Mouse (Mus musculus) thymus, postnatal 4 days (tissue): ENCODE measurements around the gene Mpv17.

Experiments used
- DNase-seq: peaks from one replicate; pipeline ENCODE4 v3.0.0; 2021

Mpv17 gene

DNA sequence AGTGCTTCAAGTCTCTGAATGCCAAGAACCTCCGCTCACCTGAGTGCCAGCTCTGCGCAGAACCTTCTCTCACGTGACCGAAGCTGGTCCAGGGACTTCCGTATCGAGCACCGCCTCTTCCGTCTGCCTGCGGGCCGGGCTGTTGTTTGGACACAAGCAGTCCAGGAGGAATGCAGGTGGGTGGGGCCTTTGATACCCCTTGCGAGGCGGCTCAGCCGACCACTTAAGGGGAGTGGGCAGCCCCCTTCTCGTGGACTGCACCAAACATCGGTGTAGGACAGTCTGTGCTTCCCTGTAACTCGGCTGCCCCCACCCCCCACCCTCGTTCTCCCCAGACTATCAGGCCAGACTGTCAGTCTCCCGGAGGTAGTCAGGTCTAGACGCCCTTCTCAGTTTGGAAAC, at the start of gene Mpv17:
Gene Mpv17, minus strand, starts transcription at position 100 of the 402 bp plus-strand sequence.
- peak; percentile 77 for DNase-seq

DNA sequence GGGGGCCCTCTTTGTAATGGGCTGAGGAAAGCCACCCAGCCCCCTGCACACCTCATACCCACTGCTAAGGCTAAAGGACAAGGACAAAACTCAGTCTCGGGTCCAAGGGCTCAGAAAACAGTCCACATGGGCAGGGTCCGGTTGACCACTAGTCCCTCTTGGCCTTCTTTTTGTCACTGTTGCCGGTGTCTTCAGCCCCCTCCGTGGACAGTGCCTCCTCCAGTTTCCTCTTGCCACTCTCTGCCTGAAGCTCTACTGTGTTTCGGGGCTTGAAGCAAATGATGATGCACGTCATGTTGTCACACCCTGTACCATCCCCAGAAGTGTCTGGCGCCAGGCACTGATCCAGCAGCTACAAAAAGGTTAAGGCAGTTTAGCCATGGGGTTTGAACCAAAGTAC, 48.9 kb upstream of the Mpv17 start:
- DNase-seq: no peak

DNA sequence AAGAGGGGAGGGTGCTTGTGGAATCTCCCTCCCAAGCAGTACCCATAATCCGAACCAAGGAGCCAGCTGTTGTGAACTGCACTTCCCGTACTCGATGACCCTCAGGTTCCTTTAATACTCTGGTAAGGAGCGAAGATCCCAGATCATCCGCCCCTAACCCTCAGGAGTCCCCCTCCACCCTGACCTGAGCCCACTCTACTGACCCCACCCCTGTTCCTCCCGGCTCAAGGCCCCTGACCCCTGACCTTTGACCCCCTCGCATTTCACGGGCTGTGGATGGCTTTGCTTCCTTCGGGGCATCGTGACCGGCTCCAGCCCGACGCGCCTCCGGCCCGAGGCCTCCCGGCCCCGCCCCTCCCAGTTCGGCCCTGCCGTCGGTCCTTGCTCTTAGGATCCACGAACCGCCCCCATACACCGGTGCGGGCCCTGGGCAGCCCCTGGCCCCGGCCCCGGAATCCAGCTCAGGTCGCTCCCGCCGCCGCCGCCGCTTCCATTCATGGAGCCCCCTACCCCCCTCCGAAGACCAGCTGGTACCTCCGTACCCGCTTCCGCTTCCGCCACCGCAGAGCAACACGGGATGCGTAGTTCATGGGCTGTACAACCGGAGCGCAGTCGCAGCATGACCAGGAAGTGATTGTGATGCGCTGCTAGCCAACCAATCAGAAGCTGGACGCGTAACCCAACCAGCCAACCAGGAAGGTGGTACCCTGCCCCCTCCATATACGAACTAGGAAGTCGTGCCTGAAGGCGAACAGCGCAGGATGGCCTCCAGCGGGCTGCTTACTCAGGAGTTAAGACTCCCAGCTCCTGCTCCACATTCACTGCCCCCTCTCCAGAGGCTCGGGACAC, 47.9 kb upstream of the Mpv17 start, which contains the start of gene Zfp513:
Gene Zfp513, minus strand, starts transcription at position 562 of the 849 bp plus-strand sequence.
- DNase-seq: peak; percentile 91

DNA sequence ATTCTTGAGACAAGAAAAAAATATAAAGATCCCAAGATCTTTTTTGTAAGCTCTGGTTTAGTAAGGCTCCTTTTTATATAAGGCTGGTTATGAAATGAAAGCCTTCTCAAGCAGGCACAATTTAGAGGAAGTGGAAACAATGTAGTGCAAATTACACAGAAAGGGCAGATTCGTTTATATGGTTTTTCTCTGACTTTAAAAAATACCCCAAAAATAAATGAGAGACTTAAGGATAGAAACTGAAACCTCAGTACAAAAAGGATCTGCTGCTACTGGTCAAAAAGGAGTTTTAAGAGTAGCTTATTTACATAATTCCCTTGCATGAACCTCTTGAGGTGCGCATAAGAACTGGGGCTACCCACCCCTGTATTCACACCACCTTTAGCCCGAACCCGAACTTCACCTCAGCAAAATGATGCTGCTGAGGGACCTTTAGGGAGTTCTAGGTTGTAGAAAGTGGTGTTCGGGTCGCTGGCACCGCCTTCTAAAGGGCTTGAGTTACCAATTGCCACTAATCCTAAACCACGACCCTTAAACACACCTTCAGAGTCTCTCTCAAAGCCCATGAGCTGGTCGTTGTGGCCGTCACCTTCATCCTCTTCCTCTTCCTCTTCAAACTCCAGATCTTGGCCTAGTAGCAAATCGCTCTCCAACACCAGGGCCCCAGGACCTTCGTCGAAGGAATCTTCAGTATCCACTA, 47.1 kb upstream of the Mpv17 start:
- DNase-seq: no peak

DNA sequence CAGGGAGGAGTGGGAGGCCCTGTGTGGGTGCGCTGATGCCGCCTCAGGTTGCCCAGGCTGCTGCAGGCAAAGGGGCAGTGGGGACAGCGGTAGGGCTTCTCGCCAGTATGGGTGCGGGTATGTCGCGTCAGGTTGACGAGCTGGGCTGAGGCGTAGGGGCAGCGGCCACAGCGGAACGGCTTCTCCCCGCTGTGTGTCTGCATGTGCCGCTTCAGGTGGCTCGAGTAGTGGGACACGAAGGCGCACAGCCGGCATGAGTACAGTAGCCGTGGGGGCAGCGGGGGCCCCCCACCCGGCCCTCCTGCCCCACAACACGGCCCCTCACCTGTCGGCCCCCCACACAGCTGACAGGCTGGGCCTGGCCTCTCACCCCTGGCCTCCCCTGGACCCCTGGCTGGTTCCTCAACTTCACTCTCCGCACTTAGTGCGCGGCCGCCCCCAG, 46.3 kb upstream of the Mpv17 start:
- peak; percentile 40 for DNase-seq

DNA sequence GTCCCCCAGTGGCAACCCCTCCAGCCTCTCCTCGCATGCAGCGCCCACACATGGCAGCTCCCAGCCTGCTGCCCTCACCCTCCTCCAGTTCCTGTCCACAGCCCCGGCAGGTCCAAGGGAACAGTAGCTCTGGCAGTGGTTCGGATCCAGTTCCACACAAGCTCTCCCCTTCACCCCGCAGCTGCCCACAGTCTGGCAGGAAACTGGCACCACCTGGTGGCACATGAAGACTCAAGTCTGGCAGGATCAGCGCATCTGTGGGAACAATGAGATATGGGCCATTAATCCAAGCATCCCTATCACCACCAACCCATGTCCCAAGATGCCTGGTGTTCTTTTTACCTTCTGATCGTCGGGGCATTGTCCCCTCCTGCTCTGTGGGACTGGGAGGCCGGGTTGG, 45.8 kb upstream of the Mpv17 start:
- DNase-seq: peak; percentile 48

DNA sequence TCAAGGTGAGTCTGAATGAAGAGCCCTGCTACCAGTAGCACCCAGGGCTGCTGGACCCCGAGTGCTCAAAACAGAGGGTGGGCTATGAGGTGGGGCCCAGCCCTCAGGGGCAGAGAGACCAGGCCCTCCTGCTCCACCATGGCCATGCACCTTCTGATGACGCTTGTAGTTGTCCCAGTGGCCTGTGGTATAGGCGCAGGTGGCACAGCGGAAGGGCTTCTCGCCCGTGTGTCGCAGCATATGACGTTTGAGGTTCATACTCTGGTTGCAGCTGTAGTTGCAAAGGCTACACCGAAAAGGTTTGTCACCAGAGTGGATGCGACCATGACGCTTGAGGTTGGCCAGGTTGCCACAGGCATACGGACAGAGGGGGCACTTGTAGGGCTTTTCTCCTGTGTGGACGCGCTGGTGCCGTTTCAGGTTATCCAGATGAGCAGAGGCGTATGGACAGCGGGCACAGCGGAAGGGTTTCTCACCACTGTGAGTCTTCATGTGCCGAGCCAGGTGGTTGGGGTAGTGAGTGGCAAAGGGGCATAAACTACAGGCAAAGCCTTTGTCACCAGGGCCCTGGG, 45.4 kb upstream of the Mpv17 start:
- no peak for DNase-seq

DNA sequence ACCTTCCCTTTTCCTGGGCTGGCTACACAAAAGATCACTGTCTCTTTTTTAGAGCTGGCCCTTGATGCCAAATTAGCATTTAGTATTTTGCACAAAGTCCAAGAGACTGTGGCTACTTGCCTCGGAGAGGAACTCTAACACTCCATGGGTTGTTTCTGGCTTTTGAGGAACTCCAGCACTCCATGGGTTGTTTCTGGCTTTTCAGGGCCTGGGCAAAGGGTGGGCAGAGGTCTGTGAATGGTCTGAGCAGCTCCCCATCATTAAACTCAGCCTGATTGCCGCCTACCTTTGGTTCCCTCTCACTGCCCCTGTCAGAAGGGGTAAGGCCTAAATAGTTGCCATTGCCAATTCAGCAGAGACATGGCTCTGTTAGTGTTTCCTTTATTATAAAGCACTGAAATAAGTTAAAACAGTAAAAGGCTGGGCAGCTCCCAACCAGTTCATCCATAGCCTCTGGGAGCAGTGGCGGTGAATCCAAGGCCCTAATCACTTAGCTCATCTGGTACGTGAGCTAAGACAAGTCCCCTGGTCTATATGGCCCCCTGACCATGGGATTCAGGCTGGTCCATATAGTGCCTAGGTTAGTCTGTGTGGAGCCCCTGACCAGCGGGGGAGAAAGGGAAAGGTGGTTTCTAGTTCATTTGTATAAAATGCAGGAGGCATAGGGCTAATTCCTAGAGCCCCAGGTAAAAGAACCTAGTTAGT, 44.7 kb upstream of the Mpv17 start:
- no peak for DNase-seq

DNA sequence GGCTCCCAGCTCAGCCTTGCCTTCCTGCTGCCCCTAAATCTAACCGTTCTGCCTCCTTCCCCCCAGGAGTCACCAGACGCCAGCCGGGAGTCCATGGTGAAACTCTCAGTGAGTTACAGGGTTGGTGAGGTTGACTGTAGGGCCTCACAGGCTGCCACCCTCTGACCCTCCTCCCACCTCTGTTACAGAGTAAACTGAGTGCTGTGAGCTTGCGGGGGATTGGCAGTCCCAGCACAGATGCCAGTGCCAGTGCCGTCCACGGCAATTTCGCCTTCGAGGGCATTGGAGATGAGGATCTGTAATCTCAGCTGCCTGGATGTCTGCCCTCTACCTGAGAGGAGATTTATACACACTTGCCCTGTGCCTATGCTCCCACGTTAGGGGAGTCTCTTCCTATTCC, 44.1 kb upstream of the Mpv17 start:
- DNase-seq: no peak

DNA sequence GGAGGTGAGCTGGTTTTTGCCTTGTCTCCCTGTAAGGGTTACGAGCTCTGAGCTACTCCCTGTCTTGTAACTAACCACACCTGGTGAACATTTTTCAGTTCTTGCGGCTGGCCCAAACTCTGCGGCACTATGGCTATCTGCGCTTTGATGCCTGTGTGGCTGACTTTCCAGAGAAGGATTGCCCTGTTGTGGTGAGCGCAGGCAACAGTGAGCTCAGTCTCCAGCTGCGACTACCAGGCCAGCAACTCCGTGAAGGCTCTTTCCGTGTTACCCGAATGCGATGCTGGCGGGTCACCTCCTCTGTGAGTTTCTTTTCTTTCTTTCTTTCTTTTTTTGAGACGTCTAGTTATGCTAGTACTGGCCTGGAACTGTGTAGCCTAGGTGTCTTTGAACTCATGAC, 43.0 kb upstream of the Mpv17 start:
- DNase-seq: no peak

DNA sequence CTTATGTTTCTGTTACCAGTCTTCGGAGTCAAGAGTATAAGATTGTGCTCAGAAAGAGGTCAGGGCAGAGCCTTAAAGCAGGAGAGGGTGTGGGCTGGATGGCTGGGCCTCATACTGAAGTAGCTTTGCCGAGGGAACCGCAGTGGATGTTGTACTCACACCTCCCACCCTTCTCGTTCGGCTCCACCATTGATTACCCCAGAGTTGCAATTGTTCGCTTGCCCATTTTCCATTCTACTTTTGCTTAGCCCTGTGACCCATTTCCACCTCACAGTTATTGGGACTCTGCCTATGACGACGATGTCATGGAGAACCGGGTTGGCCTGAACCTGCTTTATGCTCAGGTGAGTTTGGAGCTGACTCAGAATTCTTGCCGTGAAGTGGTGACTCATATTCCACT, 42.2 kb upstream of the Mpv17 start:
- no peak for DNase-seq

DNA sequence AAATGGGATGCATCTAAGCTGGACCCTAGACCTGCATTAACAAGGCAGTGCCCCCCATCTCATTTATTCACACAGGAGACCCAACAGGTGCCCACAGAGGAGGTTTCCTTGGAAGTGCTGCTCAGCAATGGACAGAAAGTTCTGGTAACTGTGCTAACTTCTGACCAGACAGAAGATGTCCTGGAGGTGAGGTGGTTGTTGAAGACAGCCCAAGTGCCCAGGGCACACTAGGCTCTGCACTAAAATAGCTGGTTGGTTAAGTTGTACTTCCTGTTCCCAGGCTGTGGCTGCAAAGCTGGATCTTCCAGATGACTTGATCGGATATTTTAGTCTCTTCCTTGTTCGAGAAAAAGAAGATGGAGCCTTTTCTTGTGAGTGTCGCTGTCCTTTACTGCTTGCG, 41.6 kb upstream of the Mpv17 start:
- no peak for DNase-seq

DNA sequence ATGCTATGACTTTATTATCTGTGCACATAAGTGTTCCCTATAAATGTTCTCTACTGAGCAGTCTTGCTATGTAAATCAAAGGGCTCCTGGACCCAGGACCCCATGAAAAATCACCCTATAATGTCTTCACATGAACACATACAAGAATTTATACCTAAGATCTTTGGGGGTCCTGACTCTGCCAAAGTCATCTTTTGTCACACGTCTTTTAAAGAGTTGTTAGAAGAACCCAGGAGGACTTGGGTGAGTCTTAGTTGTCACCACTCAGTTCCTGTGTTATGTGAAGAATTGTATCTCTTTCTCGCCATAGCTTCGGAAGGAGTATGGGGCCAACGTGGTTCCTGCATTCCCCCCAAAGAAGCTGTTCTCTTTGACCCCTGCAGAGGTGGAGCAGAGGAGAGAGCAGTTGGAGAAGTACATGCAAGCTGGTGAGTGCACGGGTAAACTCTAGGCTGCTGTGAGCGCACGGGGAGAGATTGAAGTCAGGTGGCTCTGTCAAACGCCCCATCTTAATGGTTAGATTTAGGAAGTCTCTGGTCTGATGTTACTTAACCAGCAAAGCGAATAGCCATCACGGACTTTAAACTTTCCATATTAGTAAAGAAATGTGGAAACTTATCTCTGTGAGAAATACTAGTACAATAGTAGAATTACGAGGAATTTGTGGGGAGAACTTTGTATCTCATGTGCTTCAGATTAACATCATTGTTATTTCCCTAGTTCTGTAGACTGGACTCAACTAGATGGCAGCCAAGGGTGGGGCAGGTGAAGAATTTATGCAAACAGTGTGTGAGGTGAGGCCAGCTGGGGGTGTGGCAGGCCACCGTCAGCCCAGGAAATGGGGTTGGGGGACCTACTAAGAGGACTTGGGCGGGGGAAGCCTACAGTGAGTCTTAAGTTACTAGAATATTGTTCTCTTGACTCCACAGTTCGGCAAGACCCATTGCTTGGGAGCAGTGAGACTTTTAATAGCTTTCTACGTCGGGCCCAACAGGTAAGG, 40.7 kb upstream of the Mpv17 start:
- no peak for DNase-seq

DNA sequence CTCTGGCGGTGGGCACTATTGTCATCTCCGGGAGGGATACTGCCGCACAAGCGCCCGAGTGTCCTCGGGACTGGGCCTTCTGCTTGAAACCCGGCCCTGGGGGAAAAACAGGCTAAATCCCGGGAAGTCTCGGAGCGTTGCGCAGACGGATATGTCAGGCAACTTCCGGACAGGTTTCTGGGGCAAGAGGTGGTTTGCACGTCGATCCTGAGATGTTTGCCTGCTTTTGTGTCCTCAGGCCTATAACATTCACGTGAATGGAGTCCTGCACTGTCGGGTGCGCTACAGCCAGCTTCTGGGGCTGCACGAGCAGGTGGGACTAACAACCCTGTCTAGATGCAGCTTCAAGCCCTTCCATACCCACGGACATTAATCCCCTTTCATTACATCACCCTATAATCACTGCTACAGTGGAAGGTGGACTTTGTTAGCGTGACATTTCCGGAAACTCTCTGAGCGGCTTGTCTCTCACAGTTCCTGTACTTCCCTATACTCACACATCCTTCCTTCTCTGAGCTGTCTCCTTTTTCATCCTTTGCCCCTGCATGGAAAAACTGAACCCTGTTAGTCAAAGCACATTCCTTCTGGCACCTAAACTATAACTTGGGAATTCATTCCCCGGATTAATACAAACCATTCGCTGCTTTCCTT, 39.7 kb upstream of the Mpv17 start:
- DNase-seq: no peak

DNA sequence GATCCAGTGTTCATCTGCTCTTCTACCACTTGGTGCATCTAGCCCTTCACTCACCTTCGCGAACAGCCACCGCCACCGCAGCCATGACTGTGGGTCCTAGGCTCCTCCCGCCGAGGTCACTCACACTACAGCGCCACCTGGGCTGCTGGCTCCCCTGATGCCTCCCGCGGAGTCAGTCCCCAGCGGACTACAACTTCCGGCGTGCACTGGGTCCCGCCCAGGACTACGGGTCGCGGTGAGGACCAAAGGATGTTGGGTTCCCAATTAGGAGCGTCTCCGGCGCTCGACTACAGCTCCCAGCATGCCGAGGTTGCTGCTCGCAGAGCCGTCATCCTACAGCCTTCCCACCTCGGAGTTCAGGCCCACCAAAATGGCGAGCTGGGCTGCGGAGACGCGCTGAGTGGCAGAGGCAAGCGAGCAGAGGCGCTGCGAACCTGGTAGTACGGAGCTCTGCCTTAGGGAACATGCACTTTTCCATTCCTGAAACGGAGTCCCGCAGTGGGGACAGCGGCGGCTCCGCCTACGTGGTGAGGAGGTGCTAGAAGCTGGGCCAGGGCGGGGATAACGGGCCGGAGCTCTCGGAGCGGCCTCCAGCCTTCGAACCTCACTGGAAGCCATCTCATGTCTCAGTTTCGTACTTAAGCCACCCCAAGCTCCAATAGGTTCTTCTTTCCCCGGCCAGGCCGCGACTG, 39.0 kb upstream of the Mpv17 start, which contains the start of the genes Snx17 and Eif2b4:
Gene Snx17, plus strand, starts transcription at position 289 of the 692 bp plus-strand sequence.
Gene Eif2b4, minus strand, starts transcription at position 492 of the 692 bp plus-strand sequence.
- DNase-seq: peak; percentile 99

DNA sequence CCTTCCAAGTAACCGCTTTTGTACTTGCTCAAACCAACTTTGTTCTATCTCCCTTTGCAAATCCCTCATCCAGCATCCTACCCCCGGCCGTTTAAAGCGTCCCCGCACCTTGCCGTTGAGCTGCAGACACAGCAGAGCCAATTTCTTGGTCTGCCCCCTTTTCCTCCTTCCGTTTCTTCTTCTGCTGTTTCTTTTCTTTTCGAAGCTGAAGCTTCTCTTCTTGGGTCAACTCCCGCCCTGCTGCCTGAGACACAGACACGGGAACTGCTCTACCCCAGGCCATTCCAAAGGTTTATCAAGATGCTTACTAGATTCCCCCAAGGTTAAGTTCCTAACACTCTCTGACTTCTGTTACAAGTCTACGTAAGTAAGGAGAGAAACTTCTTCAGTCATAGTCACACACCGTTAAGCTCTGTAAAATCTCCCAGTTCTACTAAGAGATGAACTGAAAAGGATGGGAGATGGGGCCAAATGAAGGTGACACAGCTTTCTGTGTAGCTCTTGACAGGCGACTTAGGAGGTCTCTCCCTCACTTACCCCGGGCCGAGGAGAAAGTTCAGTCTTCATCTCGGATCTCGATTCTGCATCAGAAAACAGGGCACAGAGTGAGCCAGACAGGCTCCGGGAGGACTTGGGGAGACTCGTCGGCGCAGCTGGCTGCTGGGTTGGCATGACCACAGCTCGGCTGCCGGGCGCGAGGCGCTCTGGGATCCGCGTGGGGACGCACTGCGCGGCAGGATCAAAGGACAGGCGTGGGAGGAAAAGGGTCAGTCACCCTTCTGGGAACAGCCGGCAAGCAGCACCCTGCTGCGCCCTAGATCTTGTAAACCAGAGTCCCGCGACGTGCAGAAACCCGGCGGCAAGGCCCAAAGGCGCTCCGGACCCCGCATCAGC, 38.2 kb upstream of the Mpv17 start:
- no peak for DNase-seq

DNA sequence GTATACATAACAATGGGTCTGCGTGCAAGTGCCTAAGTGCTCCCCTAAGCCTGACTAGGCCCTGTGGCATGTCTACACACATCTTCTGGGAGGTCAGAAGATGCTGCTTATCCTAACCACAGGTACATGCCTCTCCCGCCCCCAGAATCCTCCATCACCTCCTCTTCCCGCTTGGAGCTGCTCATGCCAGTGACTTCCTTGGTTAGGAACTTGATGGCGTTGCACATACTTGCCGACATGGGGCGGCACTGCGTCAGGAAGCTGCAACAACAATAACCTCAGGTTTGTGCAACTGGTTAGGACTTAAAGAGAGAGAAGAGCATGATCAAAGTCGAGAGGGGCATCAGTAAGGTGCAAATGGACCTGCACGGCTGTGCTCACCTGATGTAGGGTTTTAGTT, 36.1 kb upstream of the Mpv17 start:
- no peak for DNase-seq

DNA sequence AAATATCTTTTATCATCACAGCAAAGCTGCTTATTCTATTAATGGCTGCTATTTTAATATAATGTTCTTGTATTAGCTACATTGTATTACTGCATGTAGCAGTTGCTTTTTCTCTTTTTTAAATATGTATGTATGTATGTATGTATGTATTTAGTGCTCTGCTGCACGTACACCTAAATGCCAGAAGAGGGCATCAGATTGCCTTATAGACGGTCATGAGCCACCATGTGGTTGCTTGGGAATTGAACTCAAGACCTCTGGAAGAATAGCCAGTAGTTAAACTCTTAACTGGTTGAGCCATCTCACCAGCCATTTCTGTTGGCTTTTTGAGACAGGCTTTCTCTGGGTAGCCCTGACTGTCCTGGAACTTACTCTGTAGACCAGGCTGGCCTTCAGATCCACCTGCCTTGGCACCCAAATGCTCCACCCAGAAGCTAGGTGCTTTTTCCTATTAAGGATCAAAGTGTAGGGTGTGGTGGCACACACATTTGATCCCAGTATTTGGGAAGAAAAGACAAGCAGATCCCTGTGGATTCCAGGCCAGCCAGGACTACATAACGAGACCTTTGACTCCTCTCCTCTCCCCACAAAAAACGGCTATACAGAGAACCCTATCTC, 34.3 kb upstream of the Mpv17 start:
- DNase-seq: no peak

DNA sequence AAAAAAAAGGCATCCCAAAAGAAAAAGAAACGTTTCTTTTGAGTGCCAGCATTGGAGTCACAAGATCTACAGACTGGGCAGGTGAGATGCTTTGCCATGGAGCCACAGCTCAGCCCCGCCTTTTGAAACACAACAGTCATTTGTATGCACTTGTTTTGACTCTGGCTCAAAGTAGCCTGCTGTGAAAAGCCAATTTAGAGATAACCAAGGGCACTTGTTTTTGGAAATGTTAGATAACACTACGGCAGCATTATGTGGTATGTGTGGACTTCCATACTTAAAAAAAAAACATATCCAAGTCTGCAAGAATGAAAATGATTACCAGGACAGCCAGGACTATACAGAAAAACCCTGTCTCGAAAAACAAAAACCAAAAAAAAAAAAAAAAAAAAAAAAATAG, 29.6 kb upstream of the Mpv17 start:
- DNase-seq: no peak
